Mouse (Mus musculus): ENCODE data around the gene Clk3. TPM values are rescaled to one million over a fixed set of nuclear protein-coding genes. Genes with fewer than 3 reads are reported as not detected.

The Clk3 gene
- polyA plus RNA-seq, 1 experiment from 2014 or later = 76.6 TPM

GRCm38 (mm10) chr9:57764147-57764973, 1.3 kb downstream of the Clk3 start:
- Histone ChIP-seq H3K36me3 (ENCODE audit: control insufficient read depth, insufficient read depth, low read length) (peaks cover 14% of the 10 kb centered on the region), H3K27ac (ENCODE audit: low read length) (peak overlapping the region; percentile 95), H3K4me3 (ENCODE audit: low read length) (peak overlapping the region; percentile 97), H3K4me1 (replicated peaks; ENCODE audit: control insufficient read depth, insufficient read depth, low read length) (peaks cover 29% of the 10 kb centered on the region), H3K4me2 (ENCODE audit: low read depth, low read length) (peak overlapping the region; percentile 98), H3K9me3 (ENCODE audit: control insufficient read depth, low read length) (no peaks in the 10 kb centered on the region), H3K9ac (ENCODE audit: low read length) (peak overlapping the region; percentile 99), H3K27me3 (ENCODE audit: control insufficient read depth, insufficient read depth, low read depth, low read length) (no peaks in the 10 kb centered on the region)
- peak; percentile 71 for ATAC-seq (ENCODE audit: low read depth)
- WGBS = under 1% methylated on average over 56 of the region's 57 CpGs

DNA sequence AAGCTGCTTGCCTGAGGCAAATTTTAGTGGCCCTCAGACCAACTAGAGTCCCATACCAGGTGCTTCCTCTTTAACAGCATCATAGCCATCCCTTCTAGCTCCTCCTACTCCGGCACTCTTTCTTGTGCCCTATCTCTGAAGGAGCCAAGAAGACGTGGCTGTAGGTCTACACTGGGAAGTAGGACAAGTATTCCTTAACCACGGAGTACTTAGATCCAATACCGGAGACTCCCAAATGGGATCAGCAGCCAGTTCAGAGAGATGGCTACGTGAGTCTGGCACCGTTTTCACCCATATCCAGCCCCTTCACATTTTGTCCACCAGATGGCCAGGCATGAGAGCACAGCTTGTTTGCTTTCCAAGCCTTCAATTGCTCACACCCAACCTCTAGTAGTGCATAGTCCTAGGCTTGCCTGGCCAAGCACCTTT, 3.1 kb downstream of the Clk3 start:
- ATAC-seq (ENCODE audit: low read depth) = no peak
- H3K4me1 ChIP-seq (replicated peaks; ENCODE audit: control insufficient read depth, insufficient read depth, low read length) = peaks cover 32% of the 10 kb centered on the region
- WGBS = 37% methylated on average over 6 of the region's 6 CpGs
- no peak overlapping the region; the same call in 1 of the 2 replicates for H3K4me3 ChIP-seq (ENCODE audit: low read length)
- H3K27me3 ChIP-seq (ENCODE audit: control insufficient read depth, insufficient read depth, low read depth, low read length) = no peaks in the 10 kb centered on the region
- peaks cover 19% of the 10 kb centered on the region for H3K36me3 ChIP-seq (ENCODE audit: control insufficient read depth, insufficient read depth, low read length)
- H3K27ac ChIP-seq (ENCODE audit: low read length) = peak overlapping the region; percentile 23; the same call in 1 of the 2 replicates
- peak overlapping the region; percentile 23 for H3K4me2 ChIP-seq (ENCODE audit: low read depth, low read length)
- no peak overlapping the region for H3K9ac ChIP-seq (ENCODE audit: low read length)
- no peaks in the 10 kb centered on the region for H3K9me3 ChIP-seq (ENCODE audit: control insufficient read depth, low read length)

DNA sequence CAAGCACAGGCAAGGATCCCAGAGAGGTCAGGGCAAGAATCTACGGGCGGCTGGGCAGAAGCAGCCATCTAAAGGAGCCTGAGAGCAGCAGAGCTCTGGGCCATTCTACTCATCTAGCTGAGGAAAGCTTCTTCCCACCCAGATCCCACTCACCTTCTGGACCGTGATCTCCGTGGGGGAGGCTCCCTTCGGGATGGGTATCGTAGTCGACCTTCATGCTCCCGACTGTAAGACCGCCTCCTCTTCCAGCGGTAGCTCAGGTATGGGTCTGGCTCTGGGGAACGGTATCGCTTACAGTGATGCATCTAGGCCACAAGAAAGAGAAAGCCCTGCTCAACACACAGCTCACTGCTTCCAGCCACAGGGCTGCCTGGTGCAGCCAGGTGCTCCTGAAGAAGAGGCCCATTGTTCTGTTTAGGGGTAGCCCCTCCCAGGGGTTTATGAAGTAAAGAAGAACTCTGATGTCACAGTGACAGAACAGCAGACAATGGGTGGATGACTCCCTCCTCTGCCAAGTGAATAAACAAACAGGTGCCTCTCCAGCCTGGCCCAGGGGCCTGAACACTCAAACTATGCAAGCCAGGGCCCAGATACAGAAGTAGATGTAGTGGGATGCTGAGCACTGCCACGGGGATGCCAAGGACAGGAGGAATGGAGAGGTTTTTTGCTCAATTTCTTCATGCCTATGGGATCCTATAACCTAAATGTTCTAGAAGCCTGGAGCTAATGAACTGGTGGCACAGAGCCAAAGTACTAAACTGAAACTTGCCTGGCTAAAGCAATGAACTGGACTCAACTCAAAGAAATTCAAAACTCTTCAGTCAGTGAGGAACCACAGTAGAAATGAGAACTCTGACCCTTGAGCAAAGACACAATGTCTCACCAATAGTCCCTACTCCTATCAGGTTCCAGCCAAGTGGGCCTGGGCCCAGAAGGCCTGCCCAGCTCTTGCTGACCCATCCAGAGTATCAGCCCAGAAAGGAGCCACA, 3.8 kb downstream of the Clk3 start:
- Histone ChIP-seq H3K9me3 (ENCODE audit: control insufficient read depth, low read length) (no peaks in the 10 kb centered on the region), H3K4me3 (ENCODE audit: low read length) (no peak overlapping the region), H3K4me2 (ENCODE audit: low read depth, low read length) (no peak overlapping the region), H3K27ac (ENCODE audit: low read length) (no peak overlapping the region), H3K27me3 (ENCODE audit: control insufficient read depth, insufficient read depth, low read depth, low read length) (no peaks in the 10 kb centered on the region), H3K4me1 (replicated peaks; ENCODE audit: control insufficient read depth, insufficient read depth, low read length) (peaks cover 32% of the 10 kb centered on the region), H3K36me3 (ENCODE audit: control insufficient read depth, insufficient read depth, low read length) (peaks cover 27% of the 10 kb centered on the region), H3K9ac (ENCODE audit: low read length) (no peak overlapping the region)
- 90% methylated on average over 13 of the region's 13 CpGs for WGBS
- ATAC-seq (ENCODE audit: low read depth) = no peak

GRCm38 (mm10) chr9:57760416-57761146, 5.1 kb downstream of the Clk3 start:
- WGBS = 92% methylated on average over 24 of the region's 24 CpGs
- peaks cover 28% of the 10 kb centered on the region for H3K4me1 ChIP-seq (replicated peaks; ENCODE audit: control insufficient read depth, insufficient read depth, low read length)
- no peak for ATAC-seq (ENCODE audit: low read depth)
- H3K27me3 ChIP-seq (ENCODE audit: control insufficient read depth, insufficient read depth, low read depth, low read length) = no peaks in the 10 kb centered on the region
- H3K36me3 ChIP-seq (ENCODE audit: control insufficient read depth, insufficient read depth, low read length) = peaks cover 29% of the 10 kb centered on the region
- no peak overlapping the region for H3K9ac ChIP-seq (ENCODE audit: low read length)
- no peak overlapping the region for H3K27ac ChIP-seq (ENCODE audit: low read length)
- no peak overlapping the region for H3K4me3 ChIP-seq (ENCODE audit: low read length)
- no peak overlapping the region for H3K4me2 ChIP-seq (ENCODE audit: low read depth, low read length)
- H3K9me3 ChIP-seq (ENCODE audit: control insufficient read depth, low read length) = no peaks in the 10 kb centered on the region

- WGBS = 18% methylated on average over 6 of the region's 6 CpGs
These were observed 6.4 kb downstream of the Clk3 start for GRCm38 (mm10) chr9:57759289-57759688.

DNA sequence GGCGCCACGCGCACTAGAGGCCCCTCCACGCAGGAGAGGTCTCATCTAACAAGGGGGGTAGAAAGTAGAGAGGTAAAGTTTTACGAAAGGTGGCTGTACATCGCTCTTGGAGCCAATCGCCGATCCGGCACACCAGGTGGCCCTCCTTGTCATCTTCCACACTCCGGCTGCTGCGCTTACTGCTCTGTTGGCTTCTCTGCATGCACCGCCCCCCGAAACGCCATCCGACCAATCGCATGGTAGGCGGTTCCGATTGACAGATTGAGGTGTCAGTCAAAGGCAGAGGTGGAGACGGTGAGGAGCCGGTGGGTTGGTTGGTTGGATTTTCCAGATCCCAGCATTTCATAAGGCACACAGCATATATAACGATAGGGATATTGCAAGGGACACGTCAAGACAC, 7.1 kb downstream of the Clk3 start:
- Histone ChIP-seq H3K27ac (ENCODE audit: low read length) (no peak overlapping the region), H3K4me1 (replicated peaks; ENCODE audit: control insufficient read depth, insufficient read depth, low read length) (peaks cover 22% of the 10 kb centered on the region), H3K9ac (ENCODE audit: low read length) (no peak overlapping the region), H3K4me2 (ENCODE audit: low read depth, low read length) (no peak overlapping the region), H3K27me3 (ENCODE audit: control insufficient read depth, insufficient read depth, low read depth, low read length) (no peaks in the 10 kb centered on the region), H3K9me3 (ENCODE audit: control insufficient read depth, low read length) (no peaks in the 10 kb centered on the region), H3K36me3 (ENCODE audit: control insufficient read depth, insufficient read depth, low read length) (peaks cover 46% of the 10 kb centered on the region), H3K4me3 (ENCODE audit: low read length) (no peak overlapping the region)
- 92% methylated on average over 22 of the region's 22 CpGs for WGBS
- ATAC-seq (ENCODE audit: low read depth) = no peak

More at GRCm38 (mm10) chr9:57759289-57759688, 6.4 kb downstream of the Clk3 start:
- Histone ChIP-seq H3K27me3 (ENCODE audit: control insufficient read depth, insufficient read depth, low read depth, low read length) (no peaks in the 10 kb centered on the region), H3K27ac (ENCODE audit: low read length) (no peak overlapping the region), H3K4me1 (replicated peaks; ENCODE audit: control insufficient read depth, insufficient read depth, low read length) (peaks cover 28% of the 10 kb centered on the region), H3K36me3 (ENCODE audit: control insufficient read depth, insufficient read depth, low read length) (peaks cover 39% of the 10 kb centered on the region), H3K9ac (ENCODE audit: low read length) (no peak overlapping the region), H3K4me2 (ENCODE audit: low read depth, low read length) (no peak overlapping the region), H3K9me3 (ENCODE audit: control insufficient read depth, low read length) (no peaks in the 10 kb centered on the region), H3K4me3 (ENCODE audit: low read length) (no peak overlapping the region)
- no peak for ATAC-seq (ENCODE audit: low read depth)

GRCm38 (mm10) chr9:57757578-57757977, 8.1 kb downstream of the Clk3 start:
- H3K27ac ChIP-seq (ENCODE audit: low read length) = no peak overlapping the region
- no peak overlapping the region for H3K9ac ChIP-seq (ENCODE audit: low read length)
- no peak for ATAC-seq (ENCODE audit: low read depth)
- peaks cover 13% of the 10 kb centered on the region for H3K4me1 ChIP-seq (replicated peaks; ENCODE audit: control insufficient read depth, insufficient read depth, low read length)
- WGBS = 81% methylated on average over 3 of the region's 3 CpGs
- H3K36me3 ChIP-seq (ENCODE audit: control insufficient read depth, insufficient read depth, low read length) = peaks cover 56% of the 10 kb centered on the region
- H3K9me3 ChIP-seq (ENCODE audit: control insufficient read depth, low read length) = no peaks in the 10 kb centered on the region
- no peak overlapping the region for H3K4me3 ChIP-seq (ENCODE audit: low read length)
- no peaks in the 10 kb centered on the region for H3K27me3 ChIP-seq (ENCODE audit: control insufficient read depth, insufficient read depth, low read depth, low read length)
- H3K4me2 ChIP-seq (ENCODE audit: low read depth, low read length) = no peak overlapping the region

DNA sequence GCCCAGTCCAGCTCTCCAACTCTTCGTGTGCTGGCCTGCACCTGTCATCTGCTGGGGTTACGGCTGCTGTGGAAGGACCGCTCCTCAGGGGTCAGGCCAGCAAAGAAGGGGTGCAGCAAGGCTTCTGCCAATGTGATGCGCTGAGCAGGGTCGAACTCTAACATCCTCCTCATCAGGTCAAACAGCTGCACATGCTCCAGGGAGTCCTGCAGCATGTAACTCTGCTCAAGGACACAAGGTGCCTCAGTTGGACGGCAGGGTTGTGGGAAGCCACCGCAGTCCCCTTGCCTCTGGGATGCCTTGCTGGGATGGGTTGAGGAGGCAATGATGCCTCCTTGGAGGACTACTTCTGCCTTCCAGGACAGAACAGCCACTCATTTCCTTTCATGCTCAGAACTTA, 14.8 kb downstream of the Clk3 start:
- H3K4me2 ChIP-seq (ENCODE audit: low read depth, low read length) = no peak overlapping the region
- ATAC-seq (ENCODE audit: low read depth) = no peak
- peaks cover 73% of the 10 kb centered on the region for H3K36me3 ChIP-seq (ENCODE audit: control insufficient read depth, insufficient read depth, low read length)
- no peak overlapping the region for H3K9ac ChIP-seq (ENCODE audit: low read length)
- WGBS = 81% methylated on average over 7 of the region's 7 CpGs
- H3K4me3 ChIP-seq (ENCODE audit: low read length) = no peak overlapping the region
- H3K9me3 ChIP-seq (ENCODE audit: control insufficient read depth, low read length) = no peaks in the 10 kb centered on the region
- H3K4me1 ChIP-seq (replicated peaks; ENCODE audit: control insufficient read depth, insufficient read depth, low read length) = no peaks in the 10 kb centered on the region
- H3K27ac ChIP-seq (ENCODE audit: low read length) = no peak overlapping the region
- H3K27me3 ChIP-seq (ENCODE audit: control insufficient read depth, insufficient read depth, low read depth, low read length) = no peaks in the 10 kb centered on the region

Measured in lung, embryonic 16.5 days (tissue).